Mouse (Mus musculus): Measurements from ENCODE around the gene Dapk1.

- TF ChIP-seq CTCF (IDR thresholded peaks at IDR 0.05; ENCODE audit: extremely low read depth, insufficient read depth, insufficient read length, insufficient replicate concordance) (no peak), POLR2A (IDR thresholded peaks at IDR 0.05; ENCODE audit: low read depth, low read length) (no peak)
These were observed 100.0 kb downstream of the Dapk1 start for GRCm38 (mm10) chr13:60701671-60702171.

Data from spleen, adult 2 months (tissue).